Mouse (Mus musculus) embryonic facial prominence, embryonic 13.5 days (tissue): ENCODE measurements around the gene Kidins220. TPM values are rescaled to one million over a fixed set of nuclear protein-coding genes. Genes with fewer than 3 reads are reported as not detected.

Experiments
- ATAC-seq: fragments of 200-750 bp; cut with Nextera tagmentation; 2 replicates; pipeline ENCODE4 v1.8.0; 2017; ENCODE audit warnings: low read depth; ENCODE audit not compliant: insufficient number of reproducible peaks, insufficient read depth, low FRiP score, low TSS enrichment
- H3K27ac ChIP-seq: fragments of 300-500 bp; sonication (generic); 2 replicates; pipeline ENCODE4 v1.5.1; 2015; ENCODE audit warnings: moderate library complexity, mild to moderate bottlenecking, inconsistent platforms
- H3K27me3 ChIP-seq: fragments of 300-500 bp; sonication (generic); 2 replicates; pipeline ENCODE4 v1.6.1; 2015; ENCODE audit warnings: mild to moderate bottlenecking, inconsistent platforms
- H3K36me3 ChIP-seq: fragments of 300-500 bp; sonication (generic); 2 replicates; pipeline ENCODE4 v1.6.1; 2015; ENCODE audit warnings: mild to moderate bottlenecking, inconsistent platforms
- H3K4me1 ChIP-seq: fragments of 300-500 bp; sonication (generic); 2 replicates; pipeline ENCODE4 v1.6.1; 2015; ENCODE audit warnings: inconsistent platforms
- H3K4me2 ChIP-seq: fragments of 300-500 bp; sonication (generic); 2 replicates; pipeline ENCODE4 v1.6.1; 2015; ENCODE audit warnings: moderate library complexity, mild to moderate bottlenecking, inconsistent platforms
- H3K4me3 ChIP-seq: fragments of 300-500 bp; sonication (generic); 2 replicates; pipeline ENCODE4 v1.5.1; 2015; ENCODE audit warnings: mild to moderate bottlenecking, inconsistent platforms
- H3K9ac ChIP-seq: fragments of 300-500 bp; sonication (generic); 2 replicates; pipeline ENCODE4 v1.6.1; 2015; ENCODE audit warnings: mild to moderate bottlenecking, inconsistent platforms
- H3K9me3 ChIP-seq: fragments of 300-500 bp; sonication (generic); 2 replicates; pipeline ENCODE4 v1.6.1; 2016; ENCODE audit warnings: inconsistent platforms
- WGBS: fragments of 180-500 bp; shearing (Covaris S2); methylation state at CpG from one replicate; pipeline ENCODE4 v1.1.7; 2015; ENCODE audit warnings: mixed read lengths; 5-methylcytosine and 5-hydroxymethylcytosine counted together
- polyA plus RNA-seq: library from polyadenylated mRNA; unstranded; fragments of >200 nt; fragmentation: Nextera tagmentation; extraction: Ambion mirVana; gene quantifications from 2 replicates; pipeline ENCODE4 v1.2.1, GENCODE M21; 2015

The Kidins220 gene
- polyA plus RNA-seq, 1 experiment from 2014 or later, result 23.9 TPM

- Histone ChIP-seq H3K4me2 (no peak overlapping the region), H3K27me3 (no peaks in the 10 kb centered on the region), H3K36me3 (peaks cover 38% of the 10 kb centered on the region), H3K4me1 (no peaks in the 10 kb centered on the region), H3K9me3 (no peaks in the 10 kb centered on the region), H3K27ac (no peak overlapping the region), H3K9ac (no peak overlapping the region), H3K4me3 (no peak overlapping the region)
- 83% methylated on average over 7 of the region's 7 CpGs for WGBS
- ATAC-seq, result no peak
These were observed 86.2 kb downstream of the Kidins220 start for GRCm38 (mm10) chr12:25060901-25061300.

DNA sequence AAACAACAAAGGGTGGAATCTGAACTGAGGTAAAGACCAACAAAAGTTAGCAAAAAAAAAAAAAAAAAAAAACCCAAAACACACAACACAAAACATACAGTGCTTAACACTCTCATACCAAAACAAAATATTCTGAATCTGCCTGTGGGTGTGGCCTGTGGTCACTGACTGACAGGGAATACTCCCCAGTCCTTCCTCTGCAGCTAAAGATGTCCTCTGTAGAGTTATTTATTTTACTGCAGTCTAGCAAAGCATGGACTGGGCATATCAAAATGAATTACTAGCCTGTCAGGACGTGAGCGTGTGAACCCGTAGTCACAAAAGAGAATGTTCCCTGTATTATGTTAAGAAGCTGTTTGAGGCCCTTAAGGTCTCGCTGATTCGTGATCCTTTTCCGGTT, 87.5 kb downstream of the Kidins220 start:
- Histone ChIP-seq H3K27ac (no peak overlapping the region), H3K27me3 (no peaks in the 10 kb centered on the region), H3K9ac (no peak overlapping the region), H3K9me3 (no peaks in the 10 kb centered on the region), H3K4me3 (no peak overlapping the region), H3K4me2 (no peak overlapping the region), H3K36me3 (peaks cover 29% of the 10 kb centered on the region), H3K4me1 (no peaks in the 10 kb centered on the region)
- no peak for ATAC-seq
- 79% methylated on average over 6 of the region's 6 CpGs for WGBS

GRCm38 (mm10) chr12:25073374-25073773, 98.6 kb downstream of the Kidins220 start:
- Histone ChIP-seq H3K4me2 (no peak overlapping the region), H3K4me3 (no peak overlapping the region), H3K27me3 (no peaks in the 10 kb centered on the region), H3K4me1 (no peaks in the 10 kb centered on the region), H3K9ac (no peak overlapping the region), H3K9me3 (no peaks in the 10 kb centered on the region), H3K27ac (no peak overlapping the region), H3K36me3 (no peaks in the 10 kb centered on the region)
- ATAC-seq, result no peak
- 81% methylated on average over 4 of the region's 4 CpGs for WGBS

DNA sequence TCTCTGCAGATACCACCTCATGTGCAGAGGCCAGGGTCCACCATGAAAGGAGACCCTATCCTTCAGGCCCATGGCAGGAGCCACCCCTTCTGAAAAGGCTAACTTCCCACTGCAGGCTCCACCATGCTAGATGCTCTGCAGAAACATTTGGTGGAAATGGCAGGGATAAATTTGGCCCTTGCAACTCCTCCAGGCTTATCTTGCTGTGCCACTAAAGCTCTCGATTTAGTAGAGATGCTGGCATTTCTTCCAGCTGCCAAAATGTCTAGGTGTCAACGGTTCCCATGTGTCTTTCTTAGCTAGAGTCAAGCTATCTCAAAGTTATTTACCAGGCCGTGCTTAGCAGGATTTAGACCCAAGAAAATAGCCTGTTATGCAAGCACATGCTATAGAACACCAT, 99.6 kb downstream of the Kidins220 start:
- Histone ChIP-seq H3K9me3 (no peaks in the 10 kb centered on the region), H3K27me3 (no peaks in the 10 kb centered on the region), H3K27ac (no peak overlapping the region), H3K4me2 (no peak overlapping the region), H3K4me1 (no peaks in the 10 kb centered on the region), H3K9ac (no peak overlapping the region), H3K4me3 (no peak overlapping the region), H3K36me3 (no peaks in the 10 kb centered on the region)
- WGBS, result 81% methylated on average over 3 of the region's 3 CpGs
- ATAC-seq, result no peak

DNA sequence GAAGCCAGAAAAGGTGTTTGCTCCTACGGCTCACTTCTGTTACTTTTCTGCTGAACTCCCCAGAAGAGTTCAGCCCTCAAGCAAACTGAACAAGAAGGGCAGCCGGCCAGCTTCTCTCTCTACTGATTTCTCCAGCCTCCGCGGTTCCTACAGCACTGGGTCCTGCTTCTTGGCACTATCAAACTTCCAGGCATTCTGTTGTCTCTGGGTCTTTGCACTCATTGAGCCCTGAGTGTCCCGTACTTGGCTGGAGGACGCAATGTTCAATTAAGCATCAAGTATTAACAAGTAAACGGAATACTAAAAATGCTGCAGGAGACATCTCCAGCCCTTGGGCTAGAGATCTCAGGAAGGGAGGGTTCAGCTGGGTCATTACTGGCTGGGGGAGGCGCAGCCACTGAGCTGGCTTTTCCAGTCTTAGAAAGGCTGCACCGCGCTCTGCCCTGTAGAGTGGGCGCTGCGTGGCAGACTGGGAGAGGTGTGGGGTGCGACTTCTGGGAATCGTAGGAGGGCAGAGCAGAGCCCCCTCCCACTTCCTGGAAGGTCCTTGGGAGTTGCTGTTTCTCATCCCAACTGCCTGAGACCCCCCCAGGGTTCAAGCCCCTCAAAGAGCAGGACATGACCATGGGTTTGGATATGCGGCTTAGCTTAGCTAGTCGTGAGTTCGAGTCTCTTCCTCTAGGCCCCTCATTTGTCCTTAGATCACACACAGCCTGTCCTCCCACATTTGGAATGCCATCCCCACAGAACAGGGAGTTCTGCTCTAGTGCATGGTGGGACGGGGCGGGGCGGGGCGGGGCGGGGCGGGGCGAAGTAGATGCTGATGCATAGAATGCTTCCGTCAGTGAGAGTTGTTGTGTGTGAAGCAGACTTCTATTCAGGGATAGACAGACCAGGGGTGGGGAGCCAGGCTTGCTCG, 108.8 kb downstream of the Kidins220 start:
- Histone ChIP-seq H3K4me3 (peak overlapping the region; percentile 16; the same call in 1 of the 2 replicates), H3K4me1 (peaks cover 8% of the 10 kb centered on the region; the same call in 1 of the 2 replicates), H3K27ac (no peak overlapping the region), H3K36me3 (no peaks in the 10 kb centered on the region), H3K4me2 (peak overlapping the region; percentile 45), H3K9ac (no peak overlapping the region), H3K27me3 (no peaks in the 10 kb centered on the region), H3K9me3 (no peaks in the 10 kb centered on the region; the same call in 1 of the 2 replicates)
- no peak for ATAC-seq
- 34% methylated on average over 26 of the region's 26 CpGs for WGBS

DNA sequence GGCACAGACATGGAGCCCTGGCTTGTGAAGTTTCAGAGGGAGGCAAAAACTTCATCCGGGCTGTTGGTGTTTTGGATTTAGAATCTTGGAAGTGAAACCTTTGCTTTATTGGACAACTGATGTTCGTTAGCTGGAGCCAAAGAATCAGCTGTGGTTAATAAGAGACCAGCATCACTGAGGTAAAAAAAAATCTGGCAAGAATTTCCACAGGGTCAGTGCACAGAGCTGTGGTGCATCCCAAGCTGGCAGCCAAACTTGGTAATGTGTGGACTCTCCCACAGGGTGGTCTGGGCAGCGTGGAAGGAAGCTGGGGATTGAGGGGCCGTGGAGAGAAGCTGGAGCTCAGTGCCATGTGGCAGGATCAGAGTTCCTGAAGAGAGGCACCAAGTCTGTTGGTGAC, 112.2 kb downstream of the Kidins220 start:
- Histone ChIP-seq H3K9ac (no peak overlapping the region), H3K4me2 (no peak overlapping the region), H3K36me3 (no peaks in the 10 kb centered on the region), H3K27me3 (no peaks in the 10 kb centered on the region), H3K9me3 (no peaks in the 10 kb centered on the region; the same call in 1 of the 2 replicates), H3K4me1 (peaks cover 10% of the 10 kb centered on the region; the same call in 1 of the 2 replicates), H3K4me3 (no peak overlapping the region), H3K27ac (no peak overlapping the region)
- ATAC-seq, result no peak
- WGBS, result 42% methylated on average over 4 of the region's 4 CpGs

DNA sequence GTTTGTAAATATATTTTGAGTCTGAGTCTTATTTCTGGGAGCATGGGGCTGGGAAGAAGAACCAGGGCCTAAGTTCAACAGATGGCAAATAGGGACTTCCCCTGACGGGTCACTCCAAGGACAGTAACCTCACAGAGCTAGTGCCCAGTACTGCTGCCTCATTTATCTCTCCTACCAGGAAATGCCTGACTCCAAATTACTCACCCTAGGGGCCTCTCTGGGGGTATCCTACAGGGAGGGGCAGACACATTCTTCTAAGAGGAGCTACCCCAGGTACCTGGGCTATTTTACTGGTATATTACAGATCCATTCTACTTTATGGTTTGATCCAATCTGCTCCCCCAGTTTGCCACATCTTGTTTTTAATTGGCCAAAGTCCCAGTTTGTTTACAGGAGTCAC, 114.7 kb downstream of the Kidins220 start:
- no peak for ATAC-seq
- Histone ChIP-seq H3K27me3 (no peaks in the 10 kb centered on the region), H3K27ac (no peak overlapping the region), H3K9me3 (no peaks in the 10 kb centered on the region; the same call in 1 of the 2 replicates), H3K4me2 (no peak overlapping the region), H3K4me3 (no peak overlapping the region), H3K4me1 (peaks cover 20% of the 10 kb centered on the region), H3K36me3 (0 out of 2 replicates have a peak, but pooled peaks cover 4% of the 10 kb centered on the region), H3K9ac (no peak overlapping the region)
- 69% methylated on average over 1 of the region's 1 CpGs for WGBS

DNA sequence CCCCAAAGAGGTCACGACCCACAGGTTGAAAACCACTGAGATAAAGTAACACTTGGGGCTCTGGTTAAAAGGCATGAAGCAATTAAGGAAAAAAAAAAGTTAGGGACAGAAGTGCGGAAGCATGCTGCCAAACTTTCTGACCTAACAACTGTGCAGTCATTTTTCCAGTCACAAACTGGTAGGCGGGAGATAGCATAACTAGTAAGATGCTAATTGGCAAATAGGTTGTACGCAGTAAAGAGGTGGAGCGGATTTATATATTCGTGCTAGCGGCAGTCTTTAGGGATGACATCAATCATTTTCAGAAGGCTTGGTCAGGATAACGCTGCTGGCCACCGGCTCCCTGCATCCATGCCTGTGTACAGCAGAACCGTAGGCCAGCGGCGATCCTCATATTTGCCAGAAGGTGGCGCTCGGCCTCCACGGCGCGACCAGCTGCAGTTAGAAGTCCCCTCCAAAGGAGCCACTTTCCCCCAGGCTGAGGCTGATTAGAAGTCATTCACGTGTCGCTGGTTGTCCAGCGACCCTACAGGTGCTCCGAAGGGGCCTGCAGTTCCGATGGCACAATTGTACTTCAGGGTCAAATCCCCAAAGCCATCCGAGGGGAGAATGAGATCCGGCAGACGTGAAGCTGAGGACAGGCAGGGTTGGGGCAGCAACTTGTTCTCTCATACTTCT, 117.4 kb downstream of the Kidins220 start:
- peak; percentile 32; the same call in 1 of the 2 replicates for ATAC-seq
- H3K4me2 ChIP-seq, result peak overlapping the region; percentile 72
- H3K36me3 ChIP-seq, result 0 out of 2 replicates have a peak, but pooled peaks cover 4% of the 10 kb centered on the region
- 6% methylated on average over 25 of the region's 25 CpGs for WGBS
- peaks cover 24% of the 10 kb centered on the region for H3K4me1 ChIP-seq
- peak overlapping the region; percentile 80 for H3K27ac ChIP-seq
- no peaks in the 10 kb centered on the region for H3K9me3 ChIP-seq
- H3K27me3 ChIP-seq, result no peaks in the 10 kb centered on the region
- peak overlapping the region; percentile 96 for H3K4me3 ChIP-seq
- H3K9ac ChIP-seq, result peak overlapping the region; percentile 67

DNA sequence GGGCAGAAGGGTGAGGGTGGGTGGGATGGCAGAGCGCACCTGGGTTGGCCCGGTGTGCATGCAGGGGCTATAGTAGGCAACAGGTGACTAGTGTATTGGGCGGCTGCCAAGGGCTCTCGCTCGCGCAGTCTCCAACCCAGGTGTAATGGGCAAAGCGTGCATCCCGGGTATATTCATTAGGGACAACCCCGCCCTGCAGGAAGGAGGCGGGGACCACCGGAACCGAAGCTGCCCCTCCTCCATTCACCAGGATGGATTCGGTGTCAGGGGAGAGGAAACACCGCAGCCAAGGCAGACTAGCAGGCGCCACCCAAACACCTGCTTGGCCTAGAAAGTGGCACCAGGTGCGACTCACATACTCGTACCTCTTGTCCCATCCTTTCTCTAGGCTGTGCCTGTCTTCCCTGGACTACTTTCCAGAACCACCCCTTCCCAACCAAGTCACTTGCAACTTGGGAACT, 118.1 kb downstream of the Kidins220 start:
- Histone ChIP-seq H3K4me2 (peak overlapping the region; percentile 72), H3K36me3 (0 out of 2 replicates have a peak, but pooled peaks cover 4% of the 10 kb centered on the region), H3K4me3 (peak overlapping the region; percentile 96), H3K9me3 (no peaks in the 10 kb centered on the region), H3K4me1 (peaks cover 28% of the 10 kb centered on the region), H3K27me3 (no peaks in the 10 kb centered on the region), H3K9ac (peak overlapping the region; percentile 67), H3K27ac (peak overlapping the region; percentile 80)
- 2% methylated on average over 17 of the region's 17 CpGs for WGBS
- ATAC-seq, result peak; percentile 23; the same call in 1 of the 2 replicates

GRCm38 (mm10) chr12:25093241-25093774, 118.6 kb downstream of the Kidins220 start:
- WGBS, result 11% methylated on average over 11 of the region's 11 CpGs

More at GRCm38 (mm10) chr12:25093241-25093774, 118.6 kb downstream of the Kidins220 start:
- Histone ChIP-seq H3K36me3 (0 out of 2 replicates have a peak, but pooled peaks cover 4% of the 10 kb centered on the region), H3K27ac (peak overlapping the region; percentile 80), H3K9ac (peak overlapping the region; percentile 67), H3K9me3 (no peaks in the 10 kb centered on the region), H3K4me3 (peak overlapping the region; percentile 96), H3K27me3 (no peaks in the 10 kb centered on the region), H3K4me1 (peaks cover 33% of the 10 kb centered on the region), H3K4me2 (peak overlapping the region; percentile 72)
- ATAC-seq, result no peak
